Mouse (Mus musculus) thymus, adult 2 months (tissue): Measurements from ENCODE around the gene Ccdc61.

ENCODE experiments used
- CTCF ChIP-seq: fragments of 200-500 bp; IDR thresholded peaks from 2 replicates; pipeline ENCODE4 v1.5.1; 2012; ENCODE audit warnings: mild to moderate bottlenecking, control low read depth, low read length, moderate library complexity, borderline replicate concordance; ENCODE audit not compliant: control insufficient read depth, poor library complexity, insufficient read depth; ENCODE audit errors: extremely low read depth
- POLR2A ChIP-seq: fragments of 200-500 bp; IDR thresholded peaks from 2 replicates; pipeline ENCODE4 v1.6.1; 2012; ENCODE audit warnings: mild to moderate bottlenecking, low read length, control low read depth, moderate library complexity; ENCODE audit not compliant: control insufficient read depth, poor library complexity, insufficient read depth; ENCODE audit errors: extremely low read depth

DNA sequence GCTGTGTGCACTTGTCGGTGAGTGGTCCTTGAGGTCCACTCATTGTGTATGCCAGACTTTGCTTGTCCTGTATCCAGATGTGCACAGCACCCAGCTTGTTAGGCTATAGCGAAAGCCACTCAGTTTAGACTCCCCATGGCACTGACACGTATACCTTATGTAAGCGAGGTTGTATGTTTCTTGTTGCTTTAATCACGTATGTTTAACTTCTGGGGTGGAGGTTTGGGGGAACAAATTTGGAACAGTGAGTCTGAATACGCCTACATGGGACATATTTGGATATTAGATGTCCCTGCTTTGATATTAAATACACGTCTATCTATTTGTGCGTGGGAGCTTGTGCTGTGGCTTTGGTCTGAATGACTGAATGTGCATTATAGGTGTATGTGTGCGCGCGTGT, 13.1 kb upstream of the Ccdc61 start:
- TF ChIP-seq CTCF (no peak), POLR2A (no peak)
